Mouse (Mus musculus) erythroblast, embryonic 14.5 days (primary cell): Measurements from ENCODE around the gene Lamp2.

Experiments used
- GATA1 ChIP-seq: IDR thresholded peaks from 2 replicates; pipeline ENCODE4 v1.6.1; 2012; ENCODE audit warnings: low read length, inconsistent platforms, mixed read lengths
- TAL1 ChIP-seq: IDR thresholded peaks from 3 replicates; pipeline ENCODE4 v1.6.1; 2012; ENCODE audit warnings: low read length, inconsistent platforms, mixed read lengths

GRCm38 (mm10) chrX:38460887-38461286, 4.6 kb upstream of the Lamp2 start:
- TF ChIP-seq TAL1 (no peak), GATA1 (no peak)
